Mouse (Mus musculus) small intestine, adult 2 months (tissue): ENCODE results near the gene Gm2001.
"Not testable (repeated sequence)": the region's sequence is repeated elsewhere in the genome, so short reads cannot be mapped to it uniquely, and the experiment has no call there.

Experiments
- CTCF ChIP-seq: fragments of 200-500 bp; IDR thresholded peaks from 2 replicates; pipeline ENCODE4 v1.5.1; 2012; ENCODE audit warnings: low read depth, mild to moderate bottlenecking, control low read depth, inconsistent platforms, low read length, moderate library complexity, mixed read lengths; ENCODE audit not compliant: insufficient replicate concordance, insufficient read length; ENCODE audit errors: extremely low read depth
- POLR2A ChIP-seq: fragments of 200-500 bp; IDR thresholded peaks from 2 replicates; pipeline ENCODE4 v1.6.1; 2012; ENCODE audit warnings: low read depth, mild to moderate bottlenecking, control low read depth, inconsistent platforms, low read length, moderate library complexity

GRCm38 (mm10) chr12:87873772-87874171 lies 31.6 kb upstream of the Gm2001 start, which contains the start of gene Gm2016:
- TF ChIP-seq POLR2A, CTCF: not testable (repeated sequence)
